ENCODE assay signal across 17 mouse cellular contexts in the genomic region with DNA sequence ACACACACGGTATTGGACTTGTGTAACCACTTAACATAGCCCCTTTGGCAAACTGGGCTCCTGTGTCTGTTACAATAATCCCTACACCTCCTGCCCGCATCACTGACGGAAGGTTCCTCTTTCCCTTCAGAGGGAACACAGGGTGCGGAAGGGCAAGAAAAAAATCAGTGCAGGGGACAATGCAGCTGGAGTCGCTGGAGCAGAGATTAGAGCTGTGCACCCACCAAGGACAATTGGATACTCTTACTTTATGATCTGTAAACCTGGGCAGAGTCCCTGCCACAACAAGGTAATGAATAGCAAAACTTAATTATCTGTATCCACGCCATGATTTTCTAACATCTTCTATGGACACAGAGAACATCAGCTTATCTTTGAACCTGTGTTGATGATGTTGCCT.
"Had no signal": no experiment of that assay in that cellular context is flagged by ENCODE, and none has a peak within 500 bp of the region (broad histone marks: within the 10 kb centered on the region; RNA-seq: fewer than 3 reads in every experiment).

No protein-coding gene starts in this region.

- H3K27ac ChIP-seq: liver, embryonic 13.5 days; midbrain, embryonic 12.5 days; midbrain, embryonic 15.5 days; neural tube, embryonic 12.5 days; neural tube, embryonic 15.5 days had no signal

- H3K9ac ChIP-seq: liver, embryonic 13.5 days; midbrain, embryonic 12.5 days; midbrain, embryonic 15.5 days; neural tube, embryonic 12.5 days; neural tube, embryonic 15.5 days had no signal

- H3K4me1 ChIP-seq: liver, embryonic 13.5 days; midbrain, embryonic 12.5 days; midbrain, embryonic 15.5 days; neural tube, embryonic 12.5 days; neural tube, embryonic 15.5 days had no signal

- H3K9me3 ChIP-seq: liver, embryonic 13.5 days; midbrain, embryonic 12.5 days; midbrain, embryonic 15.5 days; neural tube, embryonic 12.5 days; neural tube, embryonic 15.5 days had no signal

- H3K4me3 ChIP-seq: liver, embryonic 13.5 days; midbrain, embryonic 12.5 days; midbrain, embryonic 15.5 days; neural tube, embryonic 12.5 days; neural tube, embryonic 15.5 days had no signal

- H3K27me3 ChIP-seq: liver, embryonic 13.5 days; midbrain, embryonic 12.5 days; midbrain, embryonic 15.5 days; neural tube, embryonic 12.5 days; neural tube, embryonic 15.5 days had no signal

- H3K4me2 ChIP-seq: liver, embryonic 13.5 days; midbrain, embryonic 12.5 days; midbrain, embryonic 15.5 days; neural tube, embryonic 12.5 days; neural tube, embryonic 15.5 days had no signal

- ATAC-seq: intestine, postnatal 0 days; midbrain, embryonic 15.5 days had no signal

- H3K36me3 ChIP-seq: liver, embryonic 13.5 days; midbrain, embryonic 12.5 days; midbrain, embryonic 15.5 days; neural tube, embryonic 12.5 days; neural tube, embryonic 15.5 days had no signal

- DNase-seq: kidney, adult 8-10 months; kidney, postnatal 4 days; liver, embryonic 13.5 days; lung, adult 2 months; lung, postnatal 14 days; lung, postnatal 4 days; right cerebral cortex, adult 18-20 months; right cerebral cortex, postnatal 14 days; right cerebral cortex, postnatal 4 days; spleen, adult 18-20 months; thymus, adult 18-20 months; thymus, postnatal 36 days had no signal
